Mouse (Mus musculus): ENCODE measurements at regions not wholly inside any gene's neighbourhood (a gene's known extent, or its start where the extent isn't known, plus 50 kb on each side); places are given as distances from the start of the nearest gene placed in this dataset.
A peak's percentile ranks its signal among the peaks of the same experiment; 100 is the strongest.
"Not testable (repeated sequence)": the region's sequence is repeated elsewhere in the genome, so short reads cannot be mapped to it uniquely, and the experiment has no call there.

- not testable (repeated sequence) for DNase-seq
Measured at GRCm38 (mm10) chr6:114538185-114538584, 104.7 kb upstream of the Atg7 start.

DNA sequence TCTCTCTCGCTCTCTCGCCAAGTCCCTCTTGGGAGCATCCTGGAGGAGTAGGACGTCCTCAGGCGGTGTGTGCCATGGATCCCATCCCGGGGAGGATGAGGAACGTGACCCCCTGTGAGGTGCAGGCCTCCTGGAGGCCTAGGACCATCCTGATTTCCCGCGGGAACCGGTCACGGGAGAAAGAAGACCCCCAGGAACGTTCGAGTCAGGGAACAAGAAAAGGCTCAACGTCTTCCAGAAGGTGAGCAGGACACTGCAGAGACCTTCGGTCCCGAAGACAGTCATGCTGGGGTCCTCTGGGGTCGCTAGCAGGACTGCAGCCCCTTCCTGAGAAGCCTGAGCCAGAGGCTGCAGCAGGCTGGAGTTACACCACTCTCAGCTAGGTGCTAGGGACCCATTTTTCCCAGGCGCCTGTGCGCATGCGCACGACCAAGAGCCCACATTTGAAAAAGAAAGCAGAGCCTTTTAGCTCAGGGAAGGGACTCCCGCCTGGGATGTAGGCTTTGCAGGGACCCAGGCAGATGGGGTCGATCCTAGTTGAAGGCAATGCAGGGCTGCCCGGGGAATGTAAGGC lies 92.7 kb upstream of the Atg7 start:
- DNase-seq: not testable (repeated sequence)

- DNase-seq: not testable (repeated sequence)
Measured at GRCm38 (mm10) chr6:114553072-114553471, 89.8 kb upstream of the Atg7 start.

GRCm38 (mm10) chr6:114555186-114555585 lies 87.7 kb upstream of the Atg7 start:
- not testable (repeated sequence) for DNase-seq

GRCm38 (mm10) chr6:114577319-114577718 lies 65.6 kb upstream of the Atg7 start:
- DNase-seq: peak; percentile 3 to 4
